Mouse (Mus musculus) liver, adult 2 months (tissue): ENCODE measurements around the gene Rab26. TPM values are rescaled to one million over a fixed set of nuclear protein-coding genes. Genes with fewer than 3 reads are reported as not detected.

ENCODE experiments used
- DNase-seq: peaks from one replicate; pipeline ENCODE4 v3.0.0-alpha.2; 2011; ENCODE audit warnings: low read depth, low spot score; ENCODE audit errors: extremely low read depth
- H3K27ac ChIP-seq: fragments of 200-500 bp; replicated peaks from 2 replicates; pipeline ENCODE4 v1.5.1; 2012; ENCODE audit warnings: low read depth, mild to moderate bottlenecking, control low read depth, inconsistent platforms, low read length; ENCODE audit not compliant: insufficient read depth
- H3K27me3 ChIP-seq: fragments of 200-500 bp; 2 replicates; pipeline ENCODE4 v1.6.1; 2012; ENCODE audit warnings: mild to moderate bottlenecking, moderate library complexity, low read length, inconsistent platforms; ENCODE audit not compliant: control insufficient read depth, insufficient read depth
- H3K36me3 ChIP-seq: fragments of 200-500 bp; 2 replicates; pipeline ENCODE4 v1.6.1; 2012; ENCODE audit warnings: low read length, inconsistent platforms; ENCODE audit not compliant: control insufficient read depth, insufficient read depth
- H3K4me1 ChIP-seq: fragments of 200-500 bp; 2 replicates; pipeline ENCODE4 v1.6.1; 2011; ENCODE audit warnings: low read length; ENCODE audit not compliant: control insufficient read depth, insufficient read depth
- H3K4me3 ChIP-seq: fragments of 200-500 bp; 2 replicates; pipeline ENCODE4 v1.5.1; 2011; ENCODE audit warnings: low read depth, mild to moderate bottlenecking, control low read depth, low read length, moderate library complexity; ENCODE audit not compliant: insufficient read depth
- H3K79me2 ChIP-seq: fragments of 200-500 bp; 2 replicates; pipeline ENCODE4 v1.6.1; 2012; ENCODE audit warnings: inconsistent platforms, mild to moderate bottlenecking, low read length, moderate library complexity; ENCODE audit not compliant: control insufficient read depth, insufficient read depth
- H3K9ac ChIP-seq: fragments of 200-500 bp; 2 replicates; pipeline ENCODE4 v1.6.1; 2012; ENCODE audit warnings: low read depth, mild to moderate bottlenecking, control low read depth, inconsistent platforms, low read length
- CTCF ChIP-seq: fragments of 200-500 bp; IDR thresholded peaks from 2 replicates; pipeline ENCODE4 v1.5.1; 2011; ENCODE audit warnings: low read depth, low read length, control low read depth
- POLR2A ChIP-seq: fragments of 200-500 bp; IDR thresholded peaks from 2 replicates; pipeline ENCODE4 v1.6.1; 2011; ENCODE audit warnings: low read length, control low read depth; ENCODE audit not compliant: insufficient read depth; ENCODE audit errors: extremely low read depth
- WGBS: fragments of 180-500 bp; shearing (Covaris S2); methylation state at CpG from one replicate; pipeline ENCODE4 v1.1.7; 2018; 5-methylcytosine and 5-hydroxymethylcytosine counted together
- polyA plus RNA-seq: library from polyadenylated mRNA; depleted of rRNA; stranded (reverse); fragments of >200 nt; gene quantifications from 2 replicates; pipeline ENCODE4 v1.2.3, GENCODE M21; 2012; rRNA removed
- total RNA-seq: library from RNA; depleted of rRNA; stranded (reverse); fragments of >200 nt; gene quantifications from 2 replicates; pipeline ENCODE4 v1.2.3, GENCODE M21; 2014; rRNA removed

Gene Rab26
- total and polyA plus RNA-seq, 2 experiments = 0.37 to 0.40 TPM

DNA sequence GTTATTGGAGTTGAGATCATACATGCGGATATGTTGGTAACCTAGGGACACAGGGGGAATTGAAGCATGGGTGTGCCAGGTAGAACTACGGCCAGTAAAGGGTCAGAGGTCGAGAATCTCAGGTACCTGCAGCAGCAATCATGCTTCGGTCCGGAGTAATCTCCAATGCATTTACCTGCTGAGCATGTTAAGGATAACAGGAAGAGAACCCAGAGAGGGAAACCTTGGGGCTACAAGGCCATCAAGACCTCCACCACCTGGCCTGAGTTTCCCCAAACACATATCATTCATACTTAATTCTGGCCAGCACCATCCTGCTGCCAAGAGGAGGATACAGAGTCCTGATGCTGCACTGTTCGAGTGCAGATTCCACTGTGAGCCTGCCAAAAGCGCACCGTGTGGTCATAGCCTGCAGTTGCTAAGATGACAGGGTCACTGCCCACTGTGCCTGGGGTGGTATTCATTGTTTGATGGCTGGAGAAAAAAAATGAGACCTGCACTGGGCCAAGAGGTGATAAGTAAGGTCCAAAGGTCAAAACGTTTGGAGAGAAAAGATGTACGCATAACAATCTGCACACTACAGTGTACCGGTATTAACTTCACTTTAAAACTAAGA lies 55.9 kb downstream of the Rab26 start:
- H3K4me3 ChIP-seq = peak overlapping the region; percentile 80; the same call in 1 of the 2 replicates
- no peaks in the 10 kb centered on the region for H3K27me3 ChIP-seq
- TF ChIP-seq CTCF = peak; percentile 43
- TF ChIP-seq POLR2A = no peak
- peaks cover 6% of the 10 kb centered on the region; the same call in 1 of the 2 replicates for H3K4me1 ChIP-seq
- DNase-seq = peak; percentile 72
- H3K9ac ChIP-seq = no peak overlapping the region
- H3K79me2 ChIP-seq = no peaks in the 10 kb centered on the region
- WGBS = 26% methylated on average over 11 of the region's 11 CpGs
- H3K36me3 ChIP-seq = no peaks in the 10 kb centered on the region; the same call in 1 of the 2 replicates
- H3K27ac ChIP-seq = no peak overlapping the region

Other genes with a start within 250 kb of the Rab26 start
- not detected in 2 replicates for gene Abca17, start 183.1 kb downstream of the Rab26 start, total RNA-seq
- gene Abca17, start 183.1 kb downstream of the Rab26 start, polyA plus RNA-seq = 0.02 TPM in 1 of 2 replicates, not detected in the other
- 36.0 and 46.1 TPM in 2 replicates for gene Abca3, start 182.3 kb downstream of the Rab26 start, total RNA-seq
- 70.0 and 76.6 TPM in 2 replicates for gene Abca3, start 182.3 kb downstream of the Rab26 start, polyA plus RNA-seq
- 17.3 and 20.7 TPM in 2 replicates for gene Rnps1, start 119.6 kb downstream of the Rab26 start, total RNA-seq
- 32.7 and 37.6 TPM in 2 replicates for gene Rnps1, start 119.6 kb downstream of the Rab26 start, polyA plus RNA-seq
- gene Eci1, start 107.6 kb downstream of the Rab26 start, total RNA-seq = 176 and 218 TPM in 2 replicates
- 249 and 286 TPM in 2 replicates for gene Eci1, start 107.6 kb downstream of the Rab26 start, polyA plus RNA-seq
- 0.74 and 1.2 TPM in 2 replicates for gene Dnase1l2, start 91.1 kb downstream of the Rab26 start, total RNA-seq
- gene Dnase1l2, start 91.1 kb downstream of the Rab26 start, polyA plus RNA-seq = 1.7 and 2.4 TPM in 2 replicates
- gene E4f1, start 63.9 kb downstream of the Rab26 start, total RNA-seq = 5.6 and 6.7 TPM in 2 replicates
- 21.6 and 33.3 TPM in 2 replicates for gene E4f1, start 63.9 kb downstream of the Rab26 start, polyA plus RNA-seq
- 9.2 and 11.9 TPM in 2 replicates for gene Pgp, start 63.8 kb downstream of the Rab26 start, total RNA-seq
- gene Pgp, start 63.8 kb downstream of the Rab26 start, polyA plus RNA-seq = 25.8 and 26.6 TPM in 2 replicates
- gene Bricd5, start 60.3 kb downstream of the Rab26 start, total RNA-seq = not detected in 2 replicates
- 0.24 and 0.67 TPM in 2 replicates for gene Bricd5, start 60.3 kb downstream of the Rab26 start, polyA plus RNA-seq
- gene Mlst8, start 55.1 kb downstream of the Rab26 start, total RNA-seq = 3.5 and 3.9 TPM in 2 replicates
- gene Mlst8, start 55.1 kb downstream of the Rab26 start, polyA plus RNA-seq = 12.9 and 16.7 TPM in 2 replicates
- gene Caskin1, start 45.6 kb downstream of the Rab26 start, total RNA-seq = under 0.01 and 0.18 TPM in 2 replicates
- 0.18 and 0.26 TPM in 2 replicates for gene Caskin1, start 45.6 kb downstream of the Rab26 start, polyA plus RNA-seq
- 13.4 and 14.4 TPM in 2 replicates for gene Traf7, start 6.3 kb downstream of the Rab26 start, total RNA-seq
- gene Traf7, start 6.3 kb downstream of the Rab26 start, polyA plus RNA-seq = 25.3 and 47.5 TPM in 2 replicates
- 9.9 and 11.4 TPM in 2 replicates for gene Pkd1, start 15.6 kb upstream of the Rab26 start, total RNA-seq
- gene Pkd1, start 15.6 kb upstream of the Rab26 start, polyA plus RNA-seq = 14.7 and 17.4 TPM in 2 replicates
- gene Tsc2, start 98.4 kb upstream of the Rab26 start, total RNA-seq = 19.5 and 27.9 TPM in 2 replicates
- 63.4 and 79.3 TPM in 2 replicates for gene Tsc2, start 98.4 kb upstream of the Rab26 start, polyA plus RNA-seq
- 8.1 and 9.7 TPM in 2 replicates for gene Nthl1, start 98.5 kb upstream of the Rab26 start, total RNA-seq
- 11.3 and 11.5 TPM in 2 replicates for gene Nthl1, start 98.5 kb upstream of the Rab26 start, polyA plus RNA-seq
- gene Slc9a3r2, start 116.1 kb upstream of the Rab26 start, total RNA-seq = 8.8 and 13.6 TPM in 2 replicates
- gene Slc9a3r2, start 116.1 kb upstream of the Rab26 start, polyA plus RNA-seq = 24.9 and 31.5 TPM in 2 replicates
- not detected in 2 replicates for gene Npw, start 124.2 kb upstream of the Rab26 start, total RNA-seq
- gene Npw, start 124.2 kb upstream of the Rab26 start, polyA plus RNA-seq = not detected in 2 replicates
- 11.1 and 16.0 TPM in 2 replicates for gene Zfp598, start 135.5 kb upstream of the Rab26 start, total RNA-seq
- gene Zfp598, start 135.5 kb upstream of the Rab26 start, polyA plus RNA-seq = 67.8 and 106 TPM in 2 replicates
- 0.09 and 0.13 TPM in 2 replicates for gene Syngr3, start 155.7 kb upstream of the Rab26 start, total RNA-seq
- 0.10 TPM in 2 replicates for gene Syngr3, start 155.7 kb upstream of the Rab26 start, polyA plus RNA-seq
- 32.6 and 38.2 TPM in 2 replicates for gene Gfer, start 161.9 kb upstream of the Rab26 start, total RNA-seq
- gene Gfer, start 161.9 kb upstream of the Rab26 start, polyA plus RNA-seq = 49.8 and 51.9 TPM in 2 replicates
- 0.37 and 0.40 TPM in 2 replicates for gene Noxo1, start 162.0 kb upstream of the Rab26 start, total RNA-seq
- 2.7 TPM in 2 replicates for gene Noxo1, start 162.0 kb upstream of the Rab26 start, polyA plus RNA-seq
- 14.2 and 17.8 TPM in 2 replicates for gene Tbl3, start 173.4 kb upstream of the Rab26 start, total RNA-seq
- gene Tbl3, start 173.4 kb upstream of the Rab26 start, polyA plus RNA-seq = 29.4 and 37.9 TPM in 2 replicates
- not detected in 2 replicates for gene Rnf151, start 183.9 kb upstream of the Rab26 start, total RNA-seq
- gene Rnf151, start 183.9 kb upstream of the Rab26 start, polyA plus RNA-seq = 0.19 TPM in 1 of 2 replicates, not detected in the other
- 802 and 1,081 TPM in 2 replicates for gene Rps2, start 183.9 kb upstream of the Rab26 start, total RNA-seq
- 2,199 and 2,424 TPM in 2 replicates for gene Rps2, start 183.9 kb upstream of the Rab26 start, polyA plus RNA-seq
- gene Ndufb10, start 190.3 kb upstream of the Rab26 start, total RNA-seq = 290 TPM in 2 replicates
- gene Ndufb10, start 190.3 kb upstream of the Rab26 start, polyA plus RNA-seq = 265 and 300 TPM in 2 replicates
- gene Rpl3l, start 193.6 kb upstream of the Rab26 start, total RNA-seq = 0.46 TPM in 1 of 2 replicates, not detected in the other
- gene Rpl3l, start 193.6 kb upstream of the Rab26 start, polyA plus RNA-seq = not detected in 2 replicates
- 184 and 192 TPM in 2 replicates for gene Msrb1, start 202.4 kb upstream of the Rab26 start, total RNA-seq
- 447 and 506 TPM in 2 replicates for gene Msrb1, start 202.4 kb upstream of the Rab26 start, polyA plus RNA-seq
- 0.74 and 1.2 TPM in 2 replicates for gene Hs3st6, start 218.8 kb upstream of the Rab26 start, total RNA-seq
- gene Hs3st6, start 218.8 kb upstream of the Rab26 start, polyA plus RNA-seq = 2.3 and 3.9 TPM in 2 replicates